Mouse (Mus musculus) spleen, adult 2 months (tissue): Measurements from ENCODE around the gene Racgap1.

Experiments
- CTCF ChIP-seq: fragments of 200-500 bp; IDR thresholded peaks from 2 replicates; pipeline ENCODE4 v1.5.1; 2011; ENCODE audit warnings: mild to moderate bottlenecking, inconsistent platforms; ENCODE audit not compliant: insufficient read depth, insufficient read length, insufficient replicate concordance; ENCODE audit errors: extremely low read depth
- POLR2A ChIP-seq: fragments of 200-500 bp; IDR thresholded peaks from 2 replicates; pipeline ENCODE4 v1.6.1; 2011; ENCODE audit warnings: low read depth, low read length, inconsistent platforms

DNA sequence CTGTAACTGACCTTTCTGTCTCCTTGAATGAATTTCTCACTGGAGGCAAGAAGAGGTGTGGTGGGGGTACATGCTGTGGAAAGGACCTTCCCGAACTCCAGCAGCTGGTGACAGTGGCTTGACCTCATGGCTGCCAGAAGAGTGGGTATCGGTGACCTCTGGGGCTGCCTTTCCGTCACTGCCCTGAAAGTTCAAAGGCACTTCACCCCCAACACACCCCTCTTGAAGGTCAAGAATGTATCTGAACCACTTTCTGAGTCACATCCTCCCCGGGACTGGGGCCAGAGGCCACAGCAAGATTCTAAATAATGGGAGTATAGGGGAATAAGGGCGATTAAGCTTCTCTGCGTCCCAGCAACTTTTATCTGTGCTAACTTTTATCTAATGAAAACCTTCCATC is 65.7 kb downstream of the Racgap1 start:
- TF ChIP-seq CTCF (no peak), POLR2A (no peak)
